Mouse (Mus musculus): Measurements from ENCODE around the gene Trp53inp2.

- TF ChIP-seq CTCF (IDR thresholded peaks at IDR 0.05; ENCODE audit: insufficient read depth, low read depth, low read length) (no peak), POLR2A (IDR thresholded peaks at IDR 0.05; ENCODE audit: insufficient read depth, low read depth, low read length) (no peak)
Measured at GRCm38 (mm10) chr2:155331351-155331750, 49.5 kb upstream of the Trp53inp2 start.

All from olfactory bulb, adult 2 months (tissue).